Mouse (Mus musculus) gastrocnemius, adult 18-20 months (tissue): ENCODE measurements around the gene Ssh2. TPM values are rescaled to one million over a fixed set of nuclear protein-coding genes. Genes with fewer than 3 reads are reported as not detected.
A peak's percentile ranks its signal among the peaks of the same experiment; 100 is the strongest.

Experiments used
- DNase-seq: peaks from one replicate; pipeline ENCODE4 v3.0.0; 2021; ENCODE audit warnings: low spot score
- long read RNA-seq, 2 experiments: library from polyadenylated mRNA; stranded (forward); transcript quantifications; one replicate each; pipeline ENCODE4 v2.0.0; 2021
- total RNA-seq, 2 experiments: library from RNA; stranded (reverse); gene quantifications; 2 replicates each; pipeline ENCODE4 v1.2.3; 2021

The Ssh2 gene
- total RNA-seq = 10 to 100 TPM; 49.1 to 49.3 TPM
- long read RNA-seq, experiment 1, full-length matches to known transcripts = 1 of 10 reads
- long read RNA-seq, experiment 1, partial matches to known transcripts = 4 of 10 reads
- long read RNA-seq, experiment 1, other reads (novel, unspliced or antisense) = 5 of 10 reads
- long read RNA-seq, experiment 2, partial matches to known transcripts = 9 of 11 reads
- long read RNA-seq, experiment 2, other reads (novel, unspliced or antisense) = 1 of 11 reads

GRCm38 (mm10) chr11:77215951-77216760 is at the start of gene Ssh2:
TSS of gene Ssh2 (plus strand) at chr11:77216287.
- DNase-seq = peak; percentile 71

GRCm38 (mm10) chr11:77173731-77174130 is 42.4 kb upstream of the Ssh2 start:
- no peak for DNase-seq

GRCm38 (mm10) chr11:77174531-77174930 is 41.6 kb upstream of the Ssh2 start:
- DNase-seq = no peak

GRCm38 (mm10) chr11:77179771-77180170 is 36.3 kb upstream of the Ssh2 start:
- no peak for DNase-seq

- DNase-seq = no peak
Observed at GRCm38 (mm10) chr11:77180886-77181285, 35.2 kb upstream of the Ssh2 start.

- no peak for DNase-seq
Observed at GRCm38 (mm10) chr11:77181528-77181927, 34.6 kb upstream of the Ssh2 start.

GRCm38 (mm10) chr11:77182041-77182440 is 34.0 kb upstream of the Ssh2 start:
- no peak for DNase-seq

- DNase-seq = no peak
Observed at GRCm38 (mm10) chr11:77182616-77183015, 33.5 kb upstream of the Ssh2 start.

GRCm38 (mm10) chr11:77184926-77185325 is 31.2 kb upstream of the Ssh2 start:
- no peak for DNase-seq

GRCm38 (mm10) chr11:77188868-77189267 is 27.2 kb upstream of the Ssh2 start, which contains the start of gene Efcab5:
TSS of gene Efcab5 (minus strand) at chr11:77188968.
- no peak for DNase-seq

- DNase-seq = no peak
Observed at GRCm38 (mm10) chr11:77193410-77193809, 22.7 kb upstream of the Ssh2 start.

- DNase-seq = no peak
Observed at GRCm38 (mm10) chr11:77193941-77194553, 22.0 kb upstream of the Ssh2 start.

GRCm38 (mm10) chr11:77194762-77195161 is 21.3 kb upstream of the Ssh2 start:
- DNase-seq = no peak

GRCm38 (mm10) chr11:77195360-77196109 is 20.6 kb upstream of the Ssh2 start:
- no peak for DNase-seq

GRCm38 (mm10) chr11:77196181-77197143 is 19.6 kb upstream of the Ssh2 start:
- DNase-seq = no peak

- no peak for DNase-seq
Observed at GRCm38 (mm10) chr11:77199636-77200035, 16.5 kb upstream of the Ssh2 start.

GRCm38 (mm10) chr11:77200703-77201102 is 15.4 kb upstream of the Ssh2 start:
- DNase-seq = no peak

GRCm38 (mm10) chr11:77214142-77214692 is 1.9 kb upstream of the Ssh2 start:
- no peak for DNase-seq

GRCm38 (mm10) chr11:77214755-77215154 is 1.3 kb upstream of the Ssh2 start:
- peak; percentile 72 for DNase-seq

GRCm38 (mm10) chr11:77215483-77215882 is 604 bp upstream of the Ssh2 start:
- DNase-seq = no peak
